Mouse (Mus musculus) midbrain, embryonic 16.5 days (tissue): Measurements from ENCODE around the gene Celf1. TPM values are rescaled to one million over a fixed set of nuclear protein-coding genes. Genes with fewer than 3 reads are reported as not detected.

ENCODE experiments used
- ATAC-seq: fragments of 200-750 bp; cut with Nextera tagmentation; 2 replicates; pipeline ENCODE4 v1.8.0; 2017; ENCODE audit warnings: moderate TSS enrichment
- H3K27ac ChIP-seq: fragments of 300-500 bp; sonication (generic); 2 replicates; pipeline ENCODE4 v1.5.1; 2014; ENCODE audit warnings: mild to moderate bottlenecking, low read length, mixed read lengths
- H3K27me3 ChIP-seq: fragments of 300-500 bp; sonication (generic); 2 replicates; pipeline ENCODE4 v1.6.1; 2014; ENCODE audit warnings: low read depth, low read length, mixed read lengths; ENCODE audit not compliant: control insufficient read depth, insufficient read depth
- H3K36me3 ChIP-seq: fragments of 300-500 bp; sonication (generic); 2 replicates; pipeline ENCODE4 v1.6.1; 2014; ENCODE audit warnings: mild to moderate bottlenecking, low read length, moderate library complexity, mixed read lengths; ENCODE audit not compliant: control insufficient read depth, insufficient read depth
- H3K4me1 ChIP-seq: fragments of 300-500 bp; sonication (generic); 2 replicates; pipeline ENCODE4 v1.6.1; 2014; ENCODE audit warnings: mild to moderate bottlenecking, low read length, mixed read lengths; ENCODE audit not compliant: control insufficient read depth, insufficient read depth
- H3K4me2 ChIP-seq: fragments of 300-500 bp; sonication (generic); 2 replicates; pipeline ENCODE4 v1.6.1; 2014; ENCODE audit warnings: mild to moderate bottlenecking, low read length, mixed read lengths
- H3K4me3 ChIP-seq: fragments of 300-500 bp; sonication (generic); 2 replicates; pipeline ENCODE4 v1.5.1; 2014; ENCODE audit warnings: low read depth, mild to moderate bottlenecking, low read length, moderate library complexity, mixed read lengths
- H3K9ac ChIP-seq: fragments of 300-500 bp; sonication (generic); 2 replicates; pipeline ENCODE4 v1.6.1; 2014; ENCODE audit warnings: low read depth, low read length, mixed read lengths
- H3K9me3 ChIP-seq: fragments of 300-500 bp; sonication (generic); replicated peaks from 2 replicates; pipeline ENCODE4 v1.6.1; 2014; ENCODE audit warnings: mild to moderate bottlenecking, low read length, mixed read lengths; ENCODE audit not compliant: control insufficient read depth, poor library complexity, severe bottlenecking
- WGBS: fragments of 180-500 bp; shearing (Covaris S2); extraction: QIAGEN DNeasy Blood & Tissue Kit; methylation state at CpG from one replicate; pipeline ENCODE4 v1.1.7; 2014; 5-methylcytosine and 5-hydroxymethylcytosine counted together
- polyA plus RNA-seq: library from polyadenylated mRNA; unstranded; fragments of >200 nt; fragmentation: Nextera tagmentation; extraction: Ambion mirVana; gene quantifications from 2 replicates; pipeline ENCODE4 v1.2.1, GENCODE M21; 2015

Gene Celf1
- polyA plus RNA-seq, 1 experiment from 2014 or later: 115 TPM

- 72% methylated on average over 2 of the region's 2 CpGs for WGBS
Measured at GRCm38 (mm10) chr2:91023131-91023530, 82.9 kb downstream of the Celf1 start.

GRCm38 (mm10) chr2:91023956-91024355, 83.8 kb downstream of the Celf1 start:
- Histone ChIP-seq H3K27ac (no peak overlapping the region), H3K36me3 (peaks cover 5% of the 10 kb centered on the region), H3K9ac (no peak overlapping the region), H3K4me2 (no peak overlapping the region), H3K4me3 (no peak overlapping the region), H3K9me3 (no peaks in the 10 kb centered on the region), H3K27me3 (no peaks in the 10 kb centered on the region), H3K4me1 (no peaks in the 10 kb centered on the region)
- no peak for ATAC-seq
- 92% methylated on average over 1 of the region's 1 CpGs for WGBS

More at GRCm38 (mm10) chr2:91023131-91023530, 82.9 kb downstream of the Celf1 start:
- Histone ChIP-seq H3K9me3 (no peaks in the 10 kb centered on the region), H3K4me3 (no peak overlapping the region), H3K4me2 (no peak overlapping the region), H3K27ac (no peak overlapping the region), H3K27me3 (no peaks in the 10 kb centered on the region), H3K9ac (no peak overlapping the region), H3K4me1 (no peaks in the 10 kb centered on the region), H3K36me3 (peaks cover 5% of the 10 kb centered on the region)
- no peak for ATAC-seq

GRCm38 (mm10) chr2:91025081-91025516, 84.9 kb downstream of the Celf1 start:
- Histone ChIP-seq H3K4me1 (no peaks in the 10 kb centered on the region), H3K9me3 (no peaks in the 10 kb centered on the region), H3K4me2 (no peak overlapping the region), H3K9ac (no peak overlapping the region), H3K4me3 (no peak overlapping the region), H3K27ac (no peak overlapping the region), H3K36me3 (peaks cover under 1% of the 10 kb centered on the region), H3K27me3 (no peaks in the 10 kb centered on the region)
- WGBS: 80% methylated on average over 1 of the region's 1 CpGs
- ATAC-seq: no peak

DNA sequence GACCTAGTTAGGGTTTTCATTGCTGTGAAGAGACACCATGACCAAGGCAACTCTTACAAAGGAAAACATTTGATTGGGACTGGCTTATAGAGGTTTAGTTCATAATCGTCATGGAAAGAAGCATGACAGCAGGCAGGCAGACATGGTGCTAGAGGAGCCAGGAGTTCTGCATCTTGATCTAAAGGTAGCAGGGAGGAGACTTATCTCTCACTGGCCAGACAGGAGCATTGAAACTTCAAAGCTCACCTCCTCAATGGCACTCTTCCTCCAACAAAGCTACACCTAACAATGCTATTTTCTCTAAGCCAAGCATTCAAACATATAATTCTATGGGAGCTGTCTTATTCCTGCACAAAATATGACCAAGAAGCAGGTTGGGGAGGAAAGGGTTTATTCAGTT, 86.3 kb downstream of the Celf1 start:
- ATAC-seq: no peak
- Histone ChIP-seq H3K4me1 (no peaks in the 10 kb centered on the region), H3K27me3 (no peaks in the 10 kb centered on the region), H3K27ac (no peak overlapping the region), H3K4me2 (no peak overlapping the region), H3K36me3 (no peaks in the 10 kb centered on the region), H3K9ac (no peak overlapping the region), H3K4me3 (no peak overlapping the region), H3K9me3 (no peaks in the 10 kb centered on the region)
- 96% methylated on average over 1 of the region's 1 CpGs for WGBS

DNA sequence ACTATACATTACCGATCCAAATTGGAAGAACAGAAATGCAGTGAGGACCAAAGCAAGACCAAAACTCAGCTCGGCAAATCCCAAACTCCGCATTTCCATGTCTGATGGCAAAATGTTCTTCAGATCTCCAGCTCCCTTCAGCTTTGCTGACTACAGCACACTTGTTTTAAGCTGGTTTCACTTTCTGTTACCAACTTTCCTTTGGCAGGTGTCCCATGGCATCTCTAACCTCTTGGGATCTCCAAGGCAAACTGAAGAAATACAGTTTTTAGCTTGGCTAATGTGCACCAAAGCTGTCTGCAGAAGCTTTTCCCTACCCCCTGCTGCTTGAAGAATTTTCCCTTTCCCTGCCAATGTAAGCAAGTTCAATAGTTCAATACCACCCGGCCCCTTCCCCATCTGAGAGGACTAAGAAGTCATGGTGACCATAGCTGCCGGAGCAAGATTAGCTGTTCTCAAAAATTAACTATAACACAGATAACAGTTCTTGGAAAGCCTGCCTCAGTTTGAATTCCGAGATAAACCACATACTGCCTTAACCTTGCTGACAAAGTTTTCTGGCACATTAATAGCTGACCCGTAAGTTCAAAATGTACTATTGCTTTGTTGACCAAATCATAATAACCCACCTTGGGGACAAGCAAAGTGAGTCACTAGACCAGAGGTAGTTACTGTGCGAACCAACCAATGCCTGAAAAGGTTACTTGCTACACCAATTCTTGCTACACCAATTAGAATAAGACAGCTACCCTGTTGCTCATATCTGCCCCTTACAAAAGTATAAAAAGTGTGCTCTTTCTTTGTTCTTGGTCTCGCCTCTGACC, 87.4 kb downstream of the Celf1 start:
- H3K27ac ChIP-seq: no peak overlapping the region
- H3K4me3 ChIP-seq: no peak overlapping the region
- 85% methylated on average over 9 of the region's 9 CpGs for WGBS
- H3K9ac ChIP-seq: no peak overlapping the region
- H3K4me1 ChIP-seq: no peaks in the 10 kb centered on the region
- no peaks in the 10 kb centered on the region for H3K27me3 ChIP-seq
- no peaks in the 10 kb centered on the region for H3K9me3 ChIP-seq
- no peaks in the 10 kb centered on the region for H3K36me3 ChIP-seq
- no peak overlapping the region for H3K4me2 ChIP-seq
- no peak for ATAC-seq

- 91% methylated on average over 4 of the region's 4 CpGs for WGBS
- H3K27ac ChIP-seq: no peak overlapping the region
Measured at GRCm38 (mm10) chr2:91031216-91031615, 91.0 kb downstream of the Celf1 start.

DNA sequence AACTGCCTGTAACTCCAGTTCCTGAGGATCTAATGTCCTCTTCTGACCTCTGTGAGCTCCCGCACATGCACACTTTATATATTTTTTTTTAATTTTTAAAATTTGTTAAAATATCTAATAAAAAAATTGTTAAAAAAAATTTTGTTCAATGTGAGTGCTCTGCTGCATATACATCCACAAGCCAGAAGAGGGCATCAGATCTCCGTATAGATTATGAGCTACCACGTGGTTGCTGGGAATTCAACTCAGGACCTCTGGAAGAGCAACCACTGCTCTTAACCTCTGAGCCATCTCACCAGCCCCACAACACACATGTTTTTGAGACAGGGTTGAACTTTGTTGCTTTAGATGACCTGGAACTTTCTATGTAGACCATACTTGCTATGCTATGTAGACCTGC, 92.8 kb downstream of the Celf1 start:
- no peaks in the 10 kb centered on the region for H3K4me1 ChIP-seq
- ATAC-seq: no peak
- no peaks in the 10 kb centered on the region for H3K36me3 ChIP-seq
- H3K9ac ChIP-seq: no peak overlapping the region
- no peak overlapping the region for H3K4me2 ChIP-seq
- H3K4me3 ChIP-seq: no peak overlapping the region
- no peaks in the 10 kb centered on the region for H3K27me3 ChIP-seq
- H3K9me3 ChIP-seq: no peaks in the 10 kb centered on the region
- H3K27ac ChIP-seq: no peak overlapping the region
- WGBS: 21% methylated on average over 3 of the region's 3 CpGs

More at GRCm38 (mm10) chr2:91031216-91031615, 91.0 kb downstream of the Celf1 start:
- Histone ChIP-seq H3K4me1 (no peaks in the 10 kb centered on the region), H3K4me3 (no peak overlapping the region), H3K4me2 (no peak overlapping the region), H3K36me3 (no peaks in the 10 kb centered on the region), H3K9ac (no peak overlapping the region), H3K27me3 (no peaks in the 10 kb centered on the region), H3K9me3 (no peaks in the 10 kb centered on the region)
- no peak for ATAC-seq

GRCm38 (mm10) chr2:91035385-91035784, 95.2 kb downstream of the Celf1 start, which contains the start of gene Rapsn:
Rapsn (plus strand) TSS chr2:91035620.
- no peak for ATAC-seq
- H3K4me3 ChIP-seq: no peak within 1 kb of the TSS
- H3K9ac ChIP-seq: no peak within 1 kb of the TSS
- no peaks in the 10 kb centered on the region for H3K9me3 ChIP-seq
- no peaks in the 10 kb centered on the region for H3K4me1 ChIP-seq
- no peak within 1 kb of the TSS for H3K27ac ChIP-seq
- WGBS: 79% methylated on average over 9 of the region's 9 CpGs
- H3K36me3 ChIP-seq: no peaks in the 10 kb centered on the region
- no peak within 1 kb of the TSS for H3K4me2 ChIP-seq
- H3K27me3 ChIP-seq: no peaks in the 10 kb centered on the region

- ATAC-seq: no peak
Measured at GRCm38 (mm10) chr2:91041786-91042185, 101.6 kb downstream of the Celf1 start.

More at GRCm38 (mm10) chr2:91041786-91042185, 101.6 kb downstream of the Celf1 start:
- Histone ChIP-seq H3K9ac (no peak overlapping the region), H3K4me1 (no peaks in the 10 kb centered on the region), H3K9me3 (no peaks in the 10 kb centered on the region), H3K4me3 (no peak overlapping the region), H3K27ac (no peak overlapping the region), H3K27me3 (no peaks in the 10 kb centered on the region), H3K36me3 (no peaks in the 10 kb centered on the region), H3K4me2 (no peak overlapping the region)
- WGBS: 80% methylated on average over 8 of the region's 8 CpGs
